Mouse (Mus musculus): ENCODE data around the gene Usp12. TPM values are rescaled to one million over a fixed set of nuclear protein-coding genes. Genes with fewer than 3 reads are reported as not detected.
A peak's percentile ranks its signal among the peaks of the same experiment; 100 is the strongest.

Usp12 gene
- total and polyA plus RNA-seq, 2 experiments = 6.9 to 16.3 TPM

- DNase-seq (ENCODE audit: extremely low read depth, low read depth, low spot score) = no peak
- Histone ChIP-seq H3K27me3 (ENCODE audit: control insufficient read depth, insufficient read depth, low read length) (no peaks in the 10 kb centered on the region), H3K27ac (replicated peaks; ENCODE audit: insufficient read depth, low read depth, low read length) (peak overlapping the region; percentile 18; the same call in 1 of the 2 replicates), H3K4me3 (ENCODE audit: insufficient read depth, low read depth, low read length) (peak overlapping the region; percentile 3; the same call in 1 of the 2 replicates), H3K79me2 (ENCODE audit: control insufficient read depth, insufficient read depth, low read length) (no peaks in the 10 kb centered on the region; the same call in 1 of the 2 replicates), H3K4me1 (ENCODE audit: control insufficient read depth, insufficient read depth, low read length) (peaks cover 3% of the 10 kb centered on the region), H3K36me3 (ENCODE audit: control insufficient read depth, insufficient read depth, low read length) (peaks cover 33% of the 10 kb centered on the region), H3K9ac (ENCODE audit: low read depth, low read length) (no peak overlapping the region)
- WGBS = 50% methylated on average over 7 of the region's 7 CpGs
- TF ChIP-seq POLR2A (IDR thresholded peaks at IDR 0.05; ENCODE audit: extremely low read depth, insufficient read depth, low read length) (no peak), CTCF (IDR thresholded peaks at IDR 0.05; ENCODE audit: low read depth, low read length) (no peak)
Observed at GRCm38 (mm10) chr5:146832435-146832768, 37.6 kb upstream of the Usp12 start.

- no peak overlapping the region for H3K27ac ChIP-seq (replicated peaks; ENCODE audit: insufficient read depth, low read depth, low read length)
- no peak for TF ChIP-seq CTCF (IDR thresholded peaks at IDR 0.05; ENCODE audit: low read depth, low read length)
- TF ChIP-seq POLR2A (IDR thresholded peaks at IDR 0.05; ENCODE audit: extremely low read depth, insufficient read depth, low read length) = no peak
- H3K9ac ChIP-seq (ENCODE audit: low read depth, low read length) = no peak overlapping the region
- no peak overlapping the region for H3K4me3 ChIP-seq (ENCODE audit: insufficient read depth, low read depth, low read length)
- no peaks in the 10 kb centered on the region for H3K27me3 ChIP-seq (ENCODE audit: control insufficient read depth, insufficient read depth, low read length)
- peak; percentile 40 for DNase-seq (ENCODE audit: extremely low read depth, low read depth, low spot score)
- peaks cover 3% of the 10 kb centered on the region for H3K4me1 ChIP-seq (ENCODE audit: control insufficient read depth, insufficient read depth, low read length)
- H3K79me2 ChIP-seq (ENCODE audit: control insufficient read depth, insufficient read depth, low read length) = no peaks in the 10 kb centered on the region; the same call in 1 of the 2 replicates
- WGBS = 57% methylated on average over 8 of the region's 8 CpGs
- H3K36me3 ChIP-seq (ENCODE audit: control insufficient read depth, insufficient read depth, low read length) = peaks cover 5% of the 10 kb centered on the region
Observed at GRCm38 (mm10) chr5:146829528-146829927, 34.7 kb upstream of the Usp12 start.

- TF ChIP-seq CTCF (IDR thresholded peaks at IDR 0.05; ENCODE audit: low read depth, low read length) = no peak
- no peak for TF ChIP-seq POLR2A (IDR thresholded peaks at IDR 0.05; ENCODE audit: extremely low read depth, insufficient read depth, low read length)
- Histone ChIP-seq H3K79me2 (ENCODE audit: control insufficient read depth, insufficient read depth, low read length) (no peaks in the 10 kb centered on the region), H3K27ac (replicated peaks; ENCODE audit: insufficient read depth, low read depth, low read length) (no peak overlapping the region), H3K4me3 (ENCODE audit: insufficient read depth, low read depth, low read length) (no peak overlapping the region), H3K27me3 (ENCODE audit: control insufficient read depth, insufficient read depth, low read length) (no peaks in the 10 kb centered on the region), H3K36me3 (ENCODE audit: control insufficient read depth, insufficient read depth, low read length) (no peaks in the 10 kb centered on the region), H3K9ac (ENCODE audit: low read depth, low read length) (no peak overlapping the region), H3K4me1 (ENCODE audit: control insufficient read depth, insufficient read depth, low read length) (no peaks in the 10 kb centered on the region)
- 87% methylated on average over 5 of the region's 5 CpGs for WGBS
- no peak for DNase-seq (ENCODE audit: extremely low read depth, low read depth, low spot score)
Observed at GRCm38 (mm10) chr5:146823005-146823404, 28.2 kb upstream of the Usp12 start.

- Histone ChIP-seq H3K4me1 (ENCODE audit: control insufficient read depth, insufficient read depth, low read length) (no peaks in the 10 kb centered on the region), H3K36me3 (ENCODE audit: control insufficient read depth, insufficient read depth, low read length) (no peaks in the 10 kb centered on the region), H3K27me3 (ENCODE audit: control insufficient read depth, insufficient read depth, low read length) (no peaks in the 10 kb centered on the region), H3K9ac (ENCODE audit: low read depth, low read length) (no peak overlapping the region), H3K79me2 (ENCODE audit: control insufficient read depth, insufficient read depth, low read length) (no peaks in the 10 kb centered on the region), H3K4me3 (ENCODE audit: insufficient read depth, low read depth, low read length) (no peak overlapping the region), H3K27ac (replicated peaks; ENCODE audit: insufficient read depth, low read depth, low read length) (peak overlapping the region; percentile 41)
- TF ChIP-seq CTCF (IDR thresholded peaks at IDR 0.05; ENCODE audit: low read depth, low read length) = no peak
- TF ChIP-seq POLR2A (IDR thresholded peaks at IDR 0.05; ENCODE audit: extremely low read depth, insufficient read depth, low read length) = no peak
- DNase-seq (ENCODE audit: extremely low read depth, low read depth, low spot score) = peak; percentile 50
- WGBS = 84% methylated on average over 8 of the region's 8 CpGs
Observed at GRCm38 (mm10) chr5:146818906-146819623, 24.3 kb upstream of the Usp12 start.

- no peaks in the 10 kb centered on the region for H3K4me1 ChIP-seq (ENCODE audit: control insufficient read depth, insufficient read depth, low read length)
- no peak for DNase-seq (ENCODE audit: extremely low read depth, low read depth, low spot score)
- WGBS = 90% methylated on average over 8 of the region's 8 CpGs
- H3K9ac ChIP-seq (ENCODE audit: low read depth, low read length) = no peak overlapping the region
- H3K79me2 ChIP-seq (ENCODE audit: control insufficient read depth, insufficient read depth, low read length) = no peaks in the 10 kb centered on the region
- TF ChIP-seq CTCF (IDR thresholded peaks at IDR 0.05; ENCODE audit: low read depth, low read length) (no peak), POLR2A (IDR thresholded peaks at IDR 0.05; ENCODE audit: extremely low read depth, insufficient read depth, low read length) (no peak)
- no peaks in the 10 kb centered on the region for H3K27me3 ChIP-seq (ENCODE audit: control insufficient read depth, insufficient read depth, low read length)
- no peaks in the 10 kb centered on the region for H3K36me3 ChIP-seq (ENCODE audit: control insufficient read depth, insufficient read depth, low read length)
- no peak overlapping the region for H3K27ac ChIP-seq (replicated peaks; ENCODE audit: insufficient read depth, low read depth, low read length)
- H3K4me3 ChIP-seq (ENCODE audit: insufficient read depth, low read depth, low read length) = no peak overlapping the region
Observed at GRCm38 (mm10) chr5:146817583-146817982, 22.8 kb upstream of the Usp12 start.

- 85% methylated on average over 4 of the region's 4 CpGs for whole genome bisulfite sequencing
- no peaks in the 10 kb centered on the region for H3K36me3 ChIP-seq (ENCODE audit: control insufficient read depth, insufficient read depth, low read length)
- H3K27me3 ChIP-seq (ENCODE audit: control insufficient read depth, insufficient read depth, low read length) = no peaks in the 10 kb centered on the region
- DNase-seq (ENCODE audit: extremely low read depth, low read depth, low spot score) = no peak
- H3K27ac ChIP-seq (replicated peaks; ENCODE audit: insufficient read depth, low read depth, low read length) = no peak overlapping the region
- no peak for TF ChIP-seq CTCF (IDR thresholded peaks at IDR 0.05; ENCODE audit: low read depth, low read length)
- H3K9ac ChIP-seq (ENCODE audit: low read depth, low read length) = no peak overlapping the region
- H3K4me1 ChIP-seq (ENCODE audit: control insufficient read depth, insufficient read depth, low read length) = no peaks in the 10 kb centered on the region
- no peak overlapping the region for H3K4me3 ChIP-seq (ENCODE audit: insufficient read depth, low read depth, low read length)
- H3K79me2 ChIP-seq (ENCODE audit: control insufficient read depth, insufficient read depth, low read length) = no peaks in the 10 kb centered on the region
Observed at GRCm38 (mm10) chr5:146815394-146815793, 20.6 kb upstream of the Usp12 start.
